Mouse (Mus musculus) T-helper 17 cell (primary cell): ENCODE results near the gene Luc7l2.
"Not testable (repeated sequence)": the region's sequence is repeated elsewhere in the genome, so short reads cannot be mapped to it uniquely, and the experiment has no call there.

ENCODE experiments used
- in situ Hi-C, 2 experiments: fragments of 300-600 bp; cut with MboI, MseI; formaldehyde crosslinking; loops; 1 replicate in 1 of 2; 2 replicates in 1 of 2; pipeline ENCODE4 v1.15.1; 2025; ENCODE audit warnings: high pct_unique_total_duplicates in 2 of 2

Gene Luc7l2

DNA sequence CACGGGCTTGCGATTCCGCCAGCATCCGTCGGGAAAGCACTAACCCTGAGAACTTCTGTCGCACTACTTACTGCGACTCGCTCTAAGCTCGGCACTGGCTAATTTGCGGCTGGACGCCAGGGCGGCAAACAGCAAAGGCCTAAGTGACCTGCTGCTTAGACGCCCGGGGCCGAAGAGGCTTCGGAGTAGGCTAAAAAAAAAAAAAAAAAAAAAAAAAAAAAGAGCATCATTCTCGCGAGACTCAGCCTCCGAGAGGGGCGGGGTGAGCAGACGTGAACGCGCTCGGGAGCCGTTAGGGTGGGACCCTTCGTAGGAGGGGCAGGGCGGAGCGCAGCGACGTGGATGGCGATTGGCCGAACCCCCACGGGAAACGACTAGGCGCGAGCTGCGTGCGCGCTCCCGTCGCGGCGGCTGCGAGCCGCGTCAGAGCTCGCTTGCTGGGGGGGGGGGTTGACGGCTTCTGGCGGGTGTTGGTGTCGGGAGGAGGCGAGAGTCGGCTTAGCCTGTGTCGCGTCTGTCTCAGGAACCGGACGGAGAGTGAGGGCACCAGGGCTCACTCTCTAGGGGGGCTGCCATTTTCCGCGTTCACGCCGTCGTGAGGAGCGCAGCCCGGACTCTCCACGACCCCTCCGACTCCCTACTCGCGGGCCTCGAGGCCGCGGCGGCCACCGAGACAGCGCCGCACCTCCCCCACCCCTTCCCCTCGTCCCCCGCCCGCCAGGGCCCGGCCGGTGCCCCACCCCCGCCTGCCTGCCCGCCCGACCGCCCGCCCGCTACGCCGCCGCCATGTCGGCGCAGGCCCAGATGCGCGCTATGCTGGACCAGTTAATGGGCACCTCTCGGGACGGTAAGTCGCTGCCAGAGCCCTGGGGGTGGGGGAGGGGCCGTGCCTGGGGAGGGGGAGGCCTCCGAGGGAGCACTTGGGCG lies at the start of gene Luc7l2:
Gene Luc7l2, plus strand, starts transcription at position 273 of the 927 bp plus-strand sequence.
- in situ Hi-C loops = no loop called here

DNA sequence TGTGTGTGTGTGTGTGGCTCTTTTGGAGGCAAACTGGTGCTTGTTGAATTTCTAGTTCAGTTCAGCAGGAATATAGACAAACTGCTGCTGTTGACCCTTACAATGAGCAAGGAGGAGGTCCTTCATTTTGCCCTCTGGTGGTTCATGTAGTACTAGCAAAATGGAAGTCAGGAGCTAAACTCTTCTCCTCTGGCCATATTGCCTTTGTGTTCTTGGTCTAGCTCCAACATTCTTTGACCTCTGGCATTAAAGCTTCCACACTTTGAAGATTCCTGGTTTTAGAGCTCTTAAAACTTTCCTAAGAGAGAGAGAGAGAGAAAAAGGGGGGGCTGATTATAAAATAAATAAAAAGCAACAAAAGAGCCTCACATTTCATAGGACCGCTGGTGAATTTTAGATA lies 39.0 kb upstream of the Luc7l2 start:
- in situ Hi-C loops = no loop called here

- in situ Hi-C loops = no loop called here
Measured at GRCm38 (mm10) chr6:38512830-38513229, 38.3 kb upstream of the Luc7l2 start.

- in situ Hi-C loops = no loop called here
Measured at GRCm38 (mm10) chr6:38515201-38515600, 35.9 kb upstream of the Luc7l2 start.

GRCm38 (mm10) chr6:38523851-38524250 lies 27.3 kb upstream of the Luc7l2 start:
- in situ Hi-C loops = no loop called here

DNA sequence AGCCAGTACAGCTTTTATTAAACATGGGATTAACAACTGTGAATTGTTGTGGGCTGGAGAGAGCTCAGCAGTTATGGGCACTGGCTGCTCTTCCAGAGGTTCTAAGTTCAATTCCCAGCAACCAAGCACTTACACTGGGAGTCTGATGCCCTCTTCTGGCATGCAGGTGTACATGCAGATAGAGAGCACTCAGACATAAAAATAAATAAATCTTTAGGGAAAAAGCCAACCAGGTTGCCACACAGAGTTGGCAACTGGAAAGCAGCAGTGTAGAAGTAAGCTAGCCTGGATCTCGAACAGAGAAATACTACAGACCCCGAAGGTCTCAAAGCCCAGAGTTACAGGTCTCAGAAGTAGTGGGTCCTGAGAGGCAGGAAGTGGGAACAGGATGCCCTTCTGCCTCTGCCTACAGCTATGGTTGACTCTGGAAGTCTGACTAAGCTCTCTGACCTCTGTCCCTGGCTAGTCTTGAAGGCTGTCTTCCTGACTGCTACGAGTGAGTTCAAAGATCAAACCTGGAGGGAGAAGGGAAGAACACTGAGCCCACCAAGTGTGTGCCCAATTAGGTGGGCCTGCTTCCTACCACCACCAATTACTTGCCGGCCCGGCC lies 19.8 kb upstream of the Luc7l2 start:
- in situ Hi-C loops = loop anchor here in 1 of 2 experiments (5.0 kb wide), 1 partner anchor 149 kb away; the partner anchor contains the start of gene Ttc26

DNA sequence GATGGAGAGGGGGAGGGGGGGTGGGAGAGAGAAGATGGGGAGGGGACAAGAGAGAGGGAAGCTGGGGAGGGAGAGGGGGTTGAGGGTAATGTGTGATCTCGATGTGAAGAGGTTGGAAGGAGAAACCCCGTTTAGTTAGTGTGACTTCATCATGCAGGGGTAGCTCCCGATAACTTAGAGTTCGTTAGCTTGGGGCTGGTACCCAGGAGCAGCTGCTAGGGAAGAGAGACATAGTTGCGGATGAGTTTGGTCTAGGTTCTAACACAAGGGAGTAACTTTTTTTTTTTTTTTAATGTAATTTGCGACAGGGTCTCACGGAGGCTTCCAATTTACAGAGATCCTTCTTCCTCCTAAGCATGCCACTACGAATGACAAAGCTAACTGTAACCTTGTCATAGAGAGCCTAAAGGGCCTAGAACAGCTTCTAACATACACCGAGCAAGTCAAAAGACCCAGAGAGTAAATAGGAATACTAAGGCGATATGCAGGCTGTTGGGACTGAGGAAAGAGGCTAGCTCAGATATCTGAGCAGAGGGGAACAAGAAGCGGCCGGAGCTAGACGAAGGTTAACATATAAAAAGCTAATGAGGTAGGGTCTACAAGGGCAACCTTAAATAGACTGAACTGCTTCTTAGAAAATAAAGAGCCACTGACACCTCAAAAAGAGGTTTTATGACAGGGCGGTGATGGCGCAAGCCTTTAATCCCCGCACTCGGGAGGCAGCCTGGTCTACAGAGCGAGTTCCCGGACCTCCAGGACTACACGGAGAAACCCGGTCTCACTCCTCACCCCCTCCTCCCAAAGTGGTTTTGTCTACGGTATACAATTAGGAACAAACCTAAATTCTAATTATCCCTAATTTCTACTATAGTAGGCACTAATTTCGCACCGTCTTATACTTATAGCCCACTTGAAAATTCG lies 18.4 kb upstream of the Luc7l2 start:
- in situ Hi-C loops = loop anchor here in 1 of 2 experiments (5.0 kb wide), 1 partner anchor 150 kb away; the partner anchor contains the start of gene Ttc26

- in situ Hi-C loops = loop anchor here in 1 of 2 experiments (5.0 kb wide), 1 partner anchor 151 kb away; the partner anchor contains the start of gene Ttc26
Measured at GRCm38 (mm10) chr6:38533428-38534405, 17.4 kb upstream of the Luc7l2 start, which contains the start of gene Fmc1. Fmc1 (plus strand) TSS chr6:38533502.

GRCm38 (mm10) chr6:38534640-38535365 lies 16.3 kb upstream of the Luc7l2 start:
- in situ Hi-C loops = loop anchor here in 1 of 2 experiments (5.0 kb wide), 1 partner anchor 153 kb away; the partner anchor contains the start of gene Ttc26

GRCm38 (mm10) chr6:38535366-38535690 lies 15.8 kb upstream of the Luc7l2 start:
- in situ Hi-C loops = no loop called here

- in situ Hi-C loops = no loop called here
Measured at GRCm38 (mm10) chr6:38535788-38536187, 15.3 kb upstream of the Luc7l2 start.

- in situ Hi-C loops = not testable (repeated sequence)
Measured at GRCm38 (mm10) chr6:38544141-38544540, 7.0 kb upstream of the Luc7l2 start.

DNA sequence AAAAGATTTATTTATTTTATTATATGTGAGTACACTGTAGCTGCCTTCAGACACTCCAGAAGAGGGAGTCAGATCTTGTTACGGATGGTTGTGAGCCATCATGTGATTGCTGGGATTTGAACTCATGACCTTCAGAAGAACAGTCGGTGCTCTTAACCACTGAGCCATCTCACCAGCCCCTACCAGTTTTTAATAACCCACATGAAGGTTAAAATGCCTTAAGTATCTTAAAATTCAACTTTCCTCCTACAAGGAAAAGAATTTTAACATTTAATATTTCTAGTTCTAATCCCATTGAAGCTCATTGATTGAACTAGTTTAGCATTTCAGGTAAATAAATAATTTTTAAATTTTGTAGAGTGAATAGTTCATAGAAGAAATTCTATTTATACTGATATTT lies 4.1 kb upstream of the Luc7l2 start:
- in situ Hi-C loops = not testable (repeated sequence)

GRCm38 (mm10) chr6:38547707-38548106 lies 3.4 kb upstream of the Luc7l2 start:
- in situ Hi-C loops = no loop called here

GRCm38 (mm10) chr6:38548595-38548994 lies 2.5 kb upstream of the Luc7l2 start:
- in situ Hi-C loops = not testable (repeated sequence)

- in situ Hi-C loops = not testable (repeated sequence)
Measured at GRCm38 (mm10) chr6:38549840-38550239, 1.3 kb upstream of the Luc7l2 start.

- in situ Hi-C loops = no loop called here
Measured at GRCm38 (mm10) chr6:38550250-38551061, 678 bp upstream of the Luc7l2 start.

GRCm38 (mm10) chr6:38551989-38552635 lies 978 bp downstream of the Luc7l2 start:
- in situ Hi-C loops = no loop called here
